Mouse (Mus musculus): ENCODE data around the gene Stk11. TPM values are rescaled to one million over a fixed set of nuclear protein-coding genes. Genes with fewer than 3 reads are reported as not detected.

Stk11 gene
- total RNA-seq, 2 experiments from 2014 or later = 101 to 102 TPM

Other genes starting within 250 kb of the Stk11 start
- 1 to 10 TPM in 1 of 2 experiments, under 1 TPM in 1; 0.94 to 2.0 TPM for gene Prtn3, start 241.3 kb upstream of the Stk11 start, total RNA-seq (2021)
- 10 to 100 TPM; 30.6 to 34.4 TPM for gene Plppr3, start 241.2 kb upstream of the Stk11 start, total RNA-seq (2021)
- not detected for gene Elane, start 229.6 kb upstream of the Stk11 start, total RNA-seq (2021)
- gene Cfd, start 224.9 kb upstream of the Stk11 start, total RNA-seq (2021) = not detected
- gene Med16, start 206.9 kb upstream of the Stk11 start, total RNA-seq (2021) = 10 to 100 TPM; 53.8 to 55.2 TPM
- gene Gm26602, start 204.9 kb upstream of the Stk11 start, total RNA-seq (2021) = not detected
- 1 to 10 TPM; 6.7 to 7.8 TPM for gene Kiss1r, start 198.8 kb upstream of the Stk11 start, total RNA-seq (2021)
- gene R3hdm4, start 194.6 kb upstream of the Stk11 start, total RNA-seq (2021) = 100 to 1,000 TPM; 366 to 401 TPM
- gene Arid3a, start 188.8 kb upstream of the Stk11 start, total RNA-seq (2021) = 1 to 10 TPM; 5.5 to 5.8 TPM
- 10 to 100 TPM; 40.3 to 42.1 TPM for gene Wdr18, start 155.7 kb upstream of the Stk11 start, total RNA-seq (2021)
- gene Grin3b, start 145.1 kb upstream of the Stk11 start, total RNA-seq (2021) = under 1 TPM in 1 of 2 experiments, not detected in 1; 0.15 TPM
- gene Tmem259, start 131.5 kb upstream of the Stk11 start, total RNA-seq (2021) = 100 to 1,000 TPM; 118 to 123 TPM
- gene Cnn2, start 127.2 kb upstream of the Stk11 start, total RNA-seq (2021) = 1 to 10 TPM; 3.6 to 5.2 TPM
- 10 to 100 TPM; 10.2 to 12.0 TPM for gene Abca7, start 119.3 kb upstream of the Stk11 start, total RNA-seq (2021)
- 1 to 10 TPM; 4.1 to 4.2 TPM for gene Arhgap45, start 99.2 kb upstream of the Stk11 start, total RNA-seq (2021)
- 10 to 100 TPM; 88.2 to 93.9 TPM for gene Polr2e, start 76.0 kb upstream of the Stk11 start, total RNA-seq (2021)
- 100 to 1,000 TPM; 509 to 545 TPM for gene Gpx4, start 68.6 kb upstream of the Stk11 start, total RNA-seq (2021)
- 10 to 100 TPM; 16.3 to 16.9 TPM for gene Sbno2, start 10.2 kb upstream of the Stk11 start, total RNA-seq (2021)
- 100 to 1,000 TPM; 354 to 359 TPM for gene Atp5d, start 22.8 kb downstream of the Stk11 start, total RNA-seq (2021)
- 100 to 1,000 TPM; 362 to 363 TPM for gene Cbarp, start 25.0 kb downstream of the Stk11 start, total RNA-seq (2021)
- gene Midn, start 32.5 kb downstream of the Stk11 start, total RNA-seq (2021) = 10 to 100 TPM; 59.4 to 68.4 TPM
- gene Cirbp, start 50.2 kb downstream of the Stk11 start, total RNA-seq (2021) = 10 to 100 TPM; 60.7 to 76.4 TPM
- gene 1600002K03Rik, start 57.1 kb downstream of the Stk11 start, total RNA-seq (2021) = 1 to 10 TPM; 6.4 to 6.5 TPM
- 10 to 100 TPM in 1 of 2 experiments, 1 to 10 TPM in 1; 8.9 to 10.1 TPM for gene Efna2, start 63.7 kb downstream of the Stk11 start, total RNA-seq (2021)
- 10 to 100 TPM; 37.4 to 45.1 TPM for gene Mum1, start 110.6 kb downstream of the Stk11 start, total RNA-seq (2021)
- gene Ndufs7, start 133.3 kb downstream of the Stk11 start, total RNA-seq (2021) = 100 to 1,000 TPM; 218 to 228 TPM
- 10 to 100 TPM; 24.5 to 26.7 TPM for gene Gamt, start 145.2 kb downstream of the Stk11 start, total RNA-seq (2021)
- 10 to 100 TPM; 77.2 to 83.0 TPM for gene Dazap1, start 145.7 kb downstream of the Stk11 start, total RNA-seq (2021)
- 1,000 to 10,000 TPM in 1 of 2 experiments, 100 to 1,000 TPM in 1; 997 to 1,043 TPM for gene Rps15, start 176.7 kb downstream of the Stk11 start, total RNA-seq (2021)
- 10 to 100 TPM; 94.5 to 95.5 TPM for gene Apc2, start 180.2 kb downstream of the Stk11 start, total RNA-seq (2021)
- gene 2310011J03Rik, start 204.7 kb downstream of the Stk11 start, total RNA-seq (2021) = 10 to 100 TPM; 25.0 to 25.9 TPM
- 1 to 10 TPM; 3.5 to 3.8 TPM for gene Pcsk4, start 213.7 kb downstream of the Stk11 start, total RNA-seq (2021)
- 10 to 100 TPM; 10.3 to 10.9 TPM for gene Reep6, start 214.2 kb downstream of the Stk11 start, total RNA-seq (2021)
- 1 to 10 TPM; 5.6 to 6.9 TPM for gene Adamtsl5, start 232.6 kb downstream of the Stk11 start, total RNA-seq (2021)
- gene Plk5, start 240.7 kb downstream of the Stk11 start, total RNA-seq (2021) = 10 to 100 TPM; 30.3 to 30.5 TPM